Mouse (Mus musculus): Measurements from ENCODE around the gene Dennd1b. TPM values are rescaled to one million over a fixed set of nuclear protein-coding genes. Genes with fewer than 3 reads are reported as not detected.

Dennd1b gene
- polyA plus RNA-seq, 1 experiment from 2014 or later = 8.3 TPM

- no peak overlapping the region for H3K9ac ChIP-seq (replicated peaks)
- no peak overlapping the region for H3K4me2 ChIP-seq (replicated peaks)
- H3K36me3 ChIP-seq = no peaks in the 10 kb centered on the region
- no peak overlapping the region for H3K27ac ChIP-seq (replicated peaks)
- no peaks in the 10 kb centered on the region for H3K9me3 ChIP-seq
- H3K4me1 ChIP-seq = no peaks in the 10 kb centered on the region
- 83% methylated on average over 6 of the region's 6 CpGs for WGBS
- H3K27me3 ChIP-seq = no peaks in the 10 kb centered on the region
- H3K4me3 ChIP-seq = no peak overlapping the region
- ATAC-seq (replicated peaks) = no peak
These were observed 261.2 kb downstream of the Dennd1b start for GRCm38 (mm10) chr1:139224309-139224949.

Other genes with a start within 250 kb of the Dennd1b start
- gene Lhx9, start 114.9 kb upstream of the Dennd1b start, polyA plus RNA-seq (2015; fragmentation: Nextera tagmentation; extraction: Ambion mirVana) = 20.6 and 25.2 TPM in 2 replicates
- gene 2310009B15Rik, start 106.6 kb upstream of the Dennd1b start, polyA plus RNA-seq (2015; fragmentation: Nextera tagmentation; extraction: Ambion mirVana) = 29.7 and 35.5 TPM in 2 replicates